Mouse (Mus musculus) MEL (cell line): ENCODE measurements around the gene Hfe2.

Experiments
- E2F4 ChIP-seq: IDR thresholded peaks from 2 replicates; pipeline ENCODE4 v1.6.1; 2011; ENCODE audit warnings: low read depth, low read length, improper control_type of control experiment, borderline replicate concordance
- ELF1 ChIP-seq: IDR thresholded peaks from 2 replicates; pipeline ENCODE4 v1.6.1; 2014; ENCODE audit warnings: low read depth, mild to moderate bottlenecking, inconsistent platforms, low read length, improper control_type of control experiment, moderate library complexity
- MAX ChIP-seq: IDR thresholded peaks from 2 replicates; pipeline ENCODE4 v1.6.1; 2011; ENCODE audit warnings: low read length, improper control_type of control experiment
- POLR2A ChIP-seq, 2 experiments: IDR thresholded peaks; 2 replicates each; pipeline ENCODE4 v1.6.1; 2011 to 2012; ENCODE audit warnings: low read length in 2 of 2, mild to moderate bottlenecking in 2 of 2, control low read depth in 1 of 2, improper control_type of control experiment in 1 of 2, low read depth in 1 of 2, moderate library complexity in 1 of 2; ENCODE audit not compliant: control insufficient read depth in 1 of 2, insufficient read depth in 1 of 2, poor library complexity in 1 of 2
- ZKSCAN1 ChIP-seq: IDR thresholded peaks from 2 replicates; pipeline ENCODE4 v1.6.1; 2012; ENCODE audit warnings: low read depth, mild to moderate bottlenecking, inconsistent platforms, low read length, improper control_type of control experiment, moderate library complexity

DNA sequence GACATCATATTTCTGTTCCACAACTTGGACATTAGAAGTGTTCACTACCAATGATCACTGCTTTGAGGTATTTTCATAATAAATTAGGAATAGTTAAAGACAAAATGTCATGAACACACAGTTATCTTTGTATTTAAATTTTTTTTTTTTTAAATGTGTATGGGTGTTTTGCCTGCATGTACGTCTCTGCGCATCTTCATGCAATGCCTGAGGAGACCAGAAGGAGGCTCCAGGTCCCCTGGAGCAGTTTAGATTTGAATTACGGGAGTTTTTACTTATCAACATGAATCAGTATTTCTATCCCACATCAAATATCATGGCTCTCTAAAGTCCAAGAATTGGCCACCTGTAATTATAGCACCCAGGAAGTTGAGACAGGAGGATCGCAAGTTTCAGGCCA, 2.8 kb upstream of the Hfe2 start:
- TF ChIP-seq POLR2A (IDR thresholded peaks at IDR 0.05; ENCODE audit: control insufficient read depth in 1 of 2, insufficient read depth in 1 of 2, low read depth in 1 of 2, low read length in 2 of 2, poor library complexity in 1 of 2) (no peak), ZKSCAN1 (no peak), E2F4 (no peak), ELF1 (no peak), MAX (no peak)
